Mouse (Mus musculus) CH12.LX (cell line): ENCODE results near the gene Relch. TPM values are rescaled to one million over a fixed set of nuclear protein-coding genes. Genes with fewer than 3 reads are reported as not detected.

Experiments
- DNase-seq: peaks from one replicate; pipeline ENCODE4 v3.0.0-alpha.2; 2013; ENCODE audit errors: extremely low read depth
- H3K27ac ChIP-seq: 2 replicates; pipeline ENCODE4 v1.5.1; 2012; ENCODE audit warnings: low read depth, mild to moderate bottlenecking, control low read depth, moderate library complexity; ENCODE audit not compliant: insufficient read depth
- H3K27me3 ChIP-seq: replicated peaks from 2 replicates; pipeline ENCODE3; 2012; ENCODE audit warnings: inconsistent platforms
- H3K36me3 ChIP-seq, 2 experiments: replicated peaks in 1 of 2; 2 replicates each; pipeline versions ENCODE3 to v1.6.1; 2012; ENCODE audit warnings: inconsistent platforms in 1 of 2, low read length in 1 of 2, mild to moderate bottlenecking in 1 of 2, mixed read lengths in 1 of 2, moderate library complexity in 1 of 2; ENCODE audit not compliant: control insufficient read depth in 1 of 2, insufficient read depth in 1 of 2
- H3K4me1 ChIP-seq, 2 experiments: 2 replicates each; pipeline ENCODE4 v1.6.1; 2012; ENCODE audit warnings: inconsistent platforms in 1 of 2, moderate library complexity in 1 of 2; ENCODE audit not compliant: insufficient read depth in 2 of 2, control insufficient read depth in 1 of 2
- H3K4me2 ChIP-seq: 2 replicates; pipeline ENCODE4 v1.6.1; 2012; ENCODE audit warnings: low read depth, mild to moderate bottlenecking, control low read depth; ENCODE audit not compliant: poor library complexity, insufficient read depth, severe bottlenecking
- H3K4me3 ChIP-seq, 3 experiments: fragments of 150-350 bp in 1 of 3; sonication (generic) in 1 of 3; replicated peaks in 1 of 3; 2 replicates each; pipeline versions ENCODE3 to v1.5.1; 2011 to 2012; ENCODE audit warnings: low read depth in 2 of 3, low read length in 2 of 3, mild to moderate bottlenecking in 2 of 3, moderate library complexity in 2 of 3, control low read depth in 1 of 3, improper control_type of control experiment in 1 of 3, inconsistent platforms in 1 of 3, mixed read lengths in 1 of 3; ENCODE audit not compliant: poor library complexity in 1 of 3
- H3K79me2 ChIP-seq: replicated peaks from 2 replicates; pipeline ENCODE4 v1.6.1; 2012; ENCODE audit warnings: mild to moderate bottlenecking, moderate library complexity; ENCODE audit not compliant: control insufficient read depth, poor library complexity, insufficient read depth, severe bottlenecking; ENCODE audit errors: extremely low read depth
- H3K9ac ChIP-seq: 2 replicates; pipeline ENCODE4 v1.6.1; 2012; ENCODE audit warnings: low read depth, mild to moderate bottlenecking, control low read depth, moderate library complexity; ENCODE audit not compliant: insufficient read depth
- H3K9me3 ChIP-seq: replicated peaks from 2 replicates; pipeline ENCODE3; 2012; ENCODE audit warnings: low read length, inconsistent platforms, mixed read lengths
- CTCF ChIP-seq, 2 experiments: IDR thresholded peaks in 1 of 2; conservative IDR thresholded peaks in 1 of 2; 2 replicates each; pipeline ENCODE4 v1.5.1; 2011 to 2012; ENCODE audit warnings: low read depth in 2 of 2, low read length in 2 of 2, improper control_type of control experiment in 1 of 2, inconsistent platforms in 1 of 2, mild to moderate bottlenecking in 1 of 2, moderate library complexity in 1 of 2
- E2F4 ChIP-seq: IDR thresholded peaks from 2 replicates; pipeline ENCODE4 v1.6.1; 2011; ENCODE audit warnings: low read depth, low read length, improper control_type of control experiment; ENCODE audit not compliant: insufficient replicate concordance
- EP300 ChIP-seq: IDR thresholded peaks from 2 replicates; pipeline ENCODE4 v1.6.1; 2011; ENCODE audit warnings: low read length, improper control_type of control experiment
- IRF4 ChIP-seq: IDR thresholded peaks from 2 replicates; pipeline ENCODE4 v1.6.1; 2014; ENCODE audit warnings: low read depth, mild to moderate bottlenecking, inconsistent platforms, low read length, improper control_type of control experiment
- JUN ChIP-seq: IDR thresholded peaks from 2 replicates; pipeline ENCODE4 v1.6.1; 2011; ENCODE audit warnings: low read depth, mild to moderate bottlenecking, low read length, improper control_type of control experiment, moderate library complexity; ENCODE audit not compliant: insufficient read depth
- JUND ChIP-seq: conservative IDR thresholded peaks from 2 replicates; pipeline ENCODE4 v1.6.1; 2011; ENCODE audit warnings: low read depth, low read length, improper control_type of control experiment
- KAT2A ChIP-seq: IDR thresholded peaks from 2 replicates; pipeline ENCODE4 v1.6.1; 2012; ENCODE audit warnings: low read length, improper control_type of control experiment, inconsistent platforms; ENCODE audit not compliant: insufficient replicate concordance
- NRF1 ChIP-seq: IDR thresholded peaks from 2 replicates; pipeline ENCODE4 v1.6.1; 2014; ENCODE audit warnings: low read depth, mild to moderate bottlenecking, inconsistent platforms, low read length, improper control_type of control experiment, moderate library complexity
- RAD21 ChIP-seq: IDR thresholded peaks from 2 replicates; pipeline ENCODE4 v1.6.1; 2011; ENCODE audit warnings: low read depth, mild to moderate bottlenecking, low read length, improper control_type of control experiment, moderate library complexity
- SMC3 ChIP-seq: IDR thresholded peaks from 2 replicates; pipeline ENCODE4 v1.6.1; 2011; ENCODE audit warnings: low read depth, low read length, improper control_type of control experiment
- ZKSCAN1 ChIP-seq: IDR thresholded peaks from 2 replicates; pipeline ENCODE4 v1.6.1; 2012; ENCODE audit warnings: low read depth, inconsistent platforms, low read length, improper control_type of control experiment, borderline replicate concordance
- ZNF384 ChIP-seq: IDR thresholded peaks from 2 replicates; pipeline ENCODE4 v1.6.1; 2012; ENCODE audit warnings: low read depth, low read length, improper control_type of control experiment, inconsistent platforms
- dilution Hi-C: fragments of 300-500 bp; cut with MboI; formaldehyde crosslinking; loops from 2 replicates; pipeline ENCODE4 v1.14.3; 2020; ENCODE audit warnings: low sequenced_read_pairs; ENCODE audit not compliant: extremely low pct_unique_long_range_greater_than_20kb, extremely low pct_ligation_motif_present
- in situ Hi-C: fragments of 300-500 bp; cut with MboI; formaldehyde crosslinking; loops from 3 replicates; pipeline ENCODE4 v1.14.3; 2019; ENCODE audit warnings: low sequenced_read_pairs, low pct_ligation_motif_present, low pct_unique_long_range_greater_than_20kb, mixed read lengths
- polyA plus RNA-seq: library from polyadenylated mRNA; unstranded; fragments of >175 nt; gene quantifications from 2 replicates; pipeline ENCODE4 v1.2.1, GENCODE M21; 2012; ENCODE audit warnings: low read depth; ENCODE audit not compliant: insufficient read length
- total RNA-seq, 2 experiments: library from RNA; depleted of rRNA; stranded (reverse); fragments of 300-350 nt in 1 of 2; fragments of >200 nt in 1 of 2; gene quantifications; 2 replicates each; pipeline ENCODE4 v1.2.3; 2012 to 2014

Gene Relch
- total and polyA plus RNA-seq, 3 experiments = 23.1 to 25.9 (median 24.3) TPM

DNA sequence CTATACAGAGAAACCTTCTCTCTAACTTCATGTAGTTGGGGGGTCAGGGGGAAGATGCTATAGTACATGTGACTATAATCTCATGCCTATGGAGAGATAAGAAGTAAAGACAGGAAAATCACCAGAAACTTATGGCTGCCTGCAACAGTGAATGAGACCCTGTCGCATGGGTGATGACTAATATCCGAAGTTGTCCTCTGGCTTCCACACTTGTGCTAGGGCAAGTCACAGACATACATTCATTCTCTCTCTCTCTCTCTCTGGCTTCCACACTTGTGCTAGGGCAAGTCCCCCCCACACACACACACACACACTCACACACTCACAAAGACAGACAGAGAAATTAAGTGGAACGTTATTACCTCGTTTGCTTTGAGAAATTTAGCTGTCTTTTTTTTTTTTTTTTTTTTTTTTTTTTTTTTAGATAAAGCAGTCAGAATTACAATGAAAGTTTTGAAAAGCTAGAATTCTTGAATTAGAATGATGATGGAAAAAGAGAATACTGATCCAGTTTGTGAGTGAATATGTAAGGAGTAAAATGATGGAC is 37.4 kb downstream of the Relch start:
- in situ Hi-C loops (no loop called here), dilution Hi-C loops (no loop called here)
- Histone ChIP-seq H3K4me2 (no peak overlapping the region), H3K36me3 (peaks cover 5 to 18% of the 10 kb centered on the region in 2 experiments), H3K4me1 (peaks cover 4 to 16% of the 10 kb centered on the region in 2 experiments; a peak in 3 of 4 replicates), H3K4me3 (no peak overlapping the region), H3K79me2 (no peaks in the 10 kb centered on the region), H3K27me3 (no peaks in the 10 kb centered on the region), H3K9ac (no peak overlapping the region), H3K9me3 (no peaks in the 10 kb centered on the region), H3K27ac (no peak overlapping the region)
- DNase-seq = peak; percentile 40
- TF ChIP-seq JUND (peak; percentile 85), IRF4 (peak; percentile 93), JUN (peak; percentile 52; the same call in 1 of the 2 replicates), ZNF384 (peak; percentile 72), NRF1 (no peak), E2F4 (no peak)

DNA sequence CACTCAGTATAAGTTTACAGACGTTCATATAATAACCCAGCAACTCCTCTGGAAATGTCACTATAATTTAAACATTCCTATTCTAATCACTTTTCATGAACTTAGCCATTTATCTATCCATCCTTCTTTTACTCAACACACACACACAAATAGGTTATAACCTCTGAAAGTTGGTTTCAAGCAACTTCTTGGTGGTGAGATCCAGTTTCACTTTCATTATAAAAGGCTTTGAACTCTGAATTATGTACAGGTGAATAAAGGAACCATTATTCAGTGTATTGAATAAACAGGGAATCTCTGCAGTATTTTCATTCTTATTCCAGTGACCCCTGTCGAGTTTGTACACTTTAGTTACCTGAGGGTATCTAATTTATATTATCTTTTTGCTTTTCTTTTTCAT is 45.8 kb downstream of the Relch start:
- Histone ChIP-seq H3K4me2 (no peak overlapping the region), H3K36me3 (peaks cover 13 to 33% of the 10 kb centered on the region in 2 experiments), H3K4me3 (no peak overlapping the region), H3K9ac (no peak overlapping the region), H3K4me1 (peaks cover 2 to 38% of the 10 kb centered on the region in 2 experiments; a peak in 3 of 4 replicates), H3K27ac (no peak overlapping the region), H3K9me3 (no peaks in the 10 kb centered on the region), H3K27me3 (no peaks in the 10 kb centered on the region), H3K79me2 (no peaks in the 10 kb centered on the region)
- dilution Hi-C loops (no loop called here), in situ Hi-C loops (no loop called here)
- TF ChIP-seq EP300 (no peak), IRF4 (peak; percentile 40; the same call in 1 of the 2 replicates), ZKSCAN1 (no peak)
- no peak for DNase-seq

DNA sequence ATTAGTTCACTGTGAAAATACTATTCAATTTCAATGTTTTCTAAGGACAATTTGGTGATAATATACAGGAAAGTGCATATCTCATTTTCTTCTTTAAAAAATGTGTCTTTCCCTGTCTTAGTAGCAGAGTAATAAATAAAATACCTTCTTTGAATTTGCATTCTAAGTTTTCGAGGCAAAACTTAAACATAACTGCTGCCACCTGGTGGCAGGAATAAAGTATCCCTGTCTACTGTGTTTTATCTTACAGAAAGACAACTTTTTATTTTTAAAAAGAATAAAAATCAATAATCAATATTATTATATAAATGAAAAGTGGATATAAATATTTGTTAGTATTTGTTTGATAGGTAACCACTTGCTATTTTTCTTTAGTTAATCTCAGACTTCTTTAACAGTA is 47.6 kb downstream of the Relch start:
- peaks cover 2 to 38% of the 10 kb centered on the region in 2 experiments; a peak in 3 of 4 replicates for H3K4me1 ChIP-seq
- no peaks in the 10 kb centered on the region for H3K79me2 ChIP-seq
- H3K36me3 ChIP-seq = peaks cover 13 to 40% of the 10 kb centered on the region in 2 experiments
- in situ Hi-C loops (no loop called here), dilution Hi-C loops (no loop called here)
- H3K9me3 ChIP-seq = no peaks in the 10 kb centered on the region
- no peak overlapping the region for H3K9ac ChIP-seq
- no peaks in the 10 kb centered on the region for H3K27me3 ChIP-seq
- TF ChIP-seq KAT2A (no peak), RAD21 (peak; percentile 43), CTCF (conservative IDR thresholded peaks at IDR 0.05 in 1 of 2, IDR thresholded peaks at IDR 0.05 in 1 of 2; ENCODE audit: low read depth in 2 of 2, low read length in 2 of 2) (peak in 1 of 2 experiments; percentile 69; a peak in 2 of 4 replicates), ZKSCAN1 (no peak), SMC3 (peak; percentile 56)
- no peak overlapping the region for H3K4me2 ChIP-seq
- peak; percentile 40 for DNase-seq
- no peak overlapping the region for H3K4me3 ChIP-seq
- H3K27ac ChIP-seq = no peak overlapping the region
